Mouse (Mus musculus) adrenal gland, adult 8-10 months (tissue): ENCODE data around the gene Dhx36. TPM values are rescaled to one million over a fixed set of nuclear protein-coding genes. Genes with fewer than 3 reads are reported as not detected.

Experiments
- DNase-seq: peaks from one replicate; pipeline ENCODE4 v3.0.0; 2022
- total RNA-seq, 4 experiments: library from RNA; stranded (reverse); gene quantifications; 2 replicates each; pipeline ENCODE4 v1.2.4; 2022

Gene Dhx36
- total RNA-seq, 4 experiments from 2014 or later = 34.4 to 46.4 (median 42.1) TPM

DNA sequence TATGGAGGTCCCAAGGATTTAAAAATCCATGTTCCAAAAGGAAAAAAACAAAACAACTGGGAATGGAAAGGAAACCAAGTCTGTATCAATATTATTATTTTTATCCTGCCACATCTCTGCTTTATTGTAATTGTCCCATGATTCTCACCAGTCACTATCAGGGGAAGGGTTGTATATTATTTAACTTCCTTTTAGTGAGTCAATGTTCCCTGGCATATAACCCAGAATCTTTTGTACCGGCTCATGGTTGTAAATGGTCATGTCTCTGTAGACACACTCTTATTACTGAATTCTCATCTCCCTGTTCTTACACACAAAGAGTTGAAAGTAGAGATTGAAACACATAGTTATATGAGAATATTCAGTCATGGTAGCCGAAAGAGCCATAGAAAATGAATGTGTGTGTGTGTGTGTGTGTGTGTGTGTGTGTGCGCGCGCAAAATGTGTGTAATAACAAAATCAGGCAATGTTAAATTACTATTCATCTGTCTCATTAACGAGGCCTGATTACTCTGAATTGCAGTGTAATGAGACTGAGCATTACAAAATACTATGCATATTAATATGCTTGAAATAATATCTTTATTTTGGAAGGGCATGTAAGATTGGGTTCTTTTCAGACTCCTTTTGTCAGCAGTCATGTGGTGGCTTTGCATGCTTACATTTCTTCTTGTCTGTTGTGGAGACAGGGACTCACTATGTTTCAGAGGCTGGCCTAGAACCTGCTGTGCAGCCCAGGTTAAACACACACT lies 88.2 kb downstream of the Dhx36 start:
- DNase-seq = no peak

Other genes with a start within 250 kb of the Dhx36 start
- gene Arhgef26, start 168.7 kb downstream of the Dhx36 start, total RNA-seq = 1 to 10 TPM; 2.2 to 5.2 (median 2.5) TPM
- gene Gpr149, start 98.1 kb upstream of the Dhx36 start, total RNA-seq = under 1 TPM in 2 of 4 experiments, not detected in 2; 0.21 to 0.22 TPM